Mouse (Mus musculus) lung, adult 2 months (tissue): ENCODE data around the gene Pxk.

Source experiments
- CTCF ChIP-seq: fragments of 200-500 bp; IDR thresholded peaks from 2 replicates; pipeline ENCODE4 v1.5.1; 2011; ENCODE audit warnings: mild to moderate bottlenecking, low read length, control low read depth; ENCODE audit not compliant: insufficient read depth
- POLR2A ChIP-seq: fragments of 200-500 bp; IDR thresholded peaks from 2 replicates; pipeline ENCODE4 v1.6.1; 2011; ENCODE audit warnings: low read depth, mild to moderate bottlenecking, control low read depth, low read length, borderline replicate concordance; ENCODE audit errors: extremely low read depth

DNA sequence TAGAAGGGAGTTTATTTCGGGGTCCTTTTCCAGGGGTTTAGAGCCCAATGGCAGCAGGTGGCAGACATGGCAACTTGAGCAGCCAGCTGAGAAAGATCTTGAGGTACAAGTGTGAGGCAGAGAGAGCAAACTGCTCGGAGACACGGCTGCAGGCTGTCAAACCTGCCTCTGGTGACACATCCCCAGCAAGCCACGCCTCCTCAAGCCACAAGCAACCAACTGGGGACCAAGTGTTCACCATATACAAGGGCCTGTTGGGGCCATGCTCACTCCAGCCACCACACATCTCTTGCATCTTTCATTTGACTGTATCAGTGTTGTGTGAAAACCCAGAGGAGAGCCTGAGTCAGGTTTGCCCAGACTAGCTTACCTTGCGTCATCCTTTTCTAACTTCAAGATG, 30.0 kb downstream of the Pxk start:
- no peak for TF ChIP-seq CTCF
- no peak for TF ChIP-seq POLR2A
